Mouse (Mus musculus): Measurements from ENCODE around the gene Gabrr2.

DNA sequence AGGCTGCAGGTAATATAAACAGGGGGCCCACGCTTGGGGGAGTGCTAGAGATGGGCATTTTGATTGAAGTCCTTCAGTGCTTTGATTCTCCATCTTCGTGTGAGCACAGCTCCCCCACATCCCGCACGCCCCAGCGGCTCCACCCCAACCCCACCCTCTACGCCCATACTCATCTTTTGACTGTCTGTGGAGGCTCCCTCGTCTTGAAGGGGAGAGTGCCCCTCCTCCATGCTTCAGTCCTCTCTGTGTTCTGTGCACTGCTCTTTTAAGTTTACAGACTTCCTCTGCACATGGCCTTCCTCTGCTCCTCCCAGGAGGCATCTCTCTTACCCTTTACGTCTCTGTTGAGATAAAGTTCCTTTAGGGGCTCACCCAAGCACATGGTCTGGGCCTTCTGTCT, 14.9 kb downstream of the Gabrr2 start:
- TF ChIP-seq CTCF (IDR thresholded peaks at IDR 0.05): no peak
- TF ChIP-seq EP300 (IDR thresholded peaks at IDR 0.05; ENCODE audit: insufficient read depth, low read depth, low read length): no peak
- no peak for TF ChIP-seq POLR2A (IDR thresholded peaks at IDR 0.05; ENCODE audit: insufficient read depth, low read depth, low read length)

All from heart, adult 2 months (tissue).